Mouse (Mus musculus): ENCODE data around the gene Pou6f1. TPM values are rescaled to one million over a fixed set of nuclear protein-coding genes. Genes with fewer than 3 reads are reported as not detected.
A peak's percentile ranks its signal among the peaks of the same experiment; 100 is the strongest.
"Not testable (repeated sequence)": the region's sequence is repeated elsewhere in the genome, so short reads cannot be mapped to it uniquely, and the experiment has no call there.

Pou6f1 gene
- polyA plus RNA-seq (2012; rRNA removed), result 14.4 and 23.0 TPM in 2 replicates

DNA sequence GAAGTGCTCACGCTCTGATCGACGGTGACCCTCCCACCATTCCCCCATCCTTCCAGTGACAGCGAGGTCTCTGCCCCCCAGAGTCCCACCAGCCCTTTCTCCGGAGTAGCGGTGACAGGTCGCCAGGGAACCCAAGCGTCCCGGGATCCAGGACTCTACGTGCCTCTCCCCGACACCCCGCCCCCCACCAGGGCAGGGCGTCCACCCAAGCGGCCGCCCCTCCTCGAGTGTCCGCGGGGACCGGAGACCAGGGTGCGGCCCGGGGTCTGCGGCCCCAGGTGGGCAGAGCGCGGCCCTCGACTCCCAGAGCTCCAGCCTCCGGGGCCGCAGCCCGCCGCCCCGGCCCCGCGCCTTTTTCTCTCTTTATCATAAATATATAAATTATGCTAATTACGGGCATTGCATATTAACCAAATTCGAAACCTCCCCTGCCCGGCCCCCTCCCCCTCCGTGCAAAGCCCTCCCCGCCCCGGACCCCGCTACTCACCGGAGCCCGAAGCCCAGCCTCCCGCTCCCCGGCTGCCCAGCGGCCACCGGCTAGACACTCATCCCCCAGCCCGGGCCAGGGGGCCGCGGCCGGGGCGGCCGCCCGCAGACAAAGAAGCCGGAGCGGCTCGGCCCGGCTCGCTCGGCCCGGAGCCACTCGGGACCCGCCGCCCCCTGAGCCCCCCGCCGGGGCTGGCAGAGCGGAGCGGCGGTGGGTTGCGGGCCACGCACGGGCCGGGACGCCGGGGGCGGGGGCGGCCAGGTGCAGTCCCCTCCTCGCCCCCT is at the start of gene Pou6f1:
Gene Pou6f1 (minus strand): TSS at position 709 of the 771 bp plus-strand sequence.
- DNase-seq (ENCODE audit: low spot score), result peak; percentile 45

DNA sequence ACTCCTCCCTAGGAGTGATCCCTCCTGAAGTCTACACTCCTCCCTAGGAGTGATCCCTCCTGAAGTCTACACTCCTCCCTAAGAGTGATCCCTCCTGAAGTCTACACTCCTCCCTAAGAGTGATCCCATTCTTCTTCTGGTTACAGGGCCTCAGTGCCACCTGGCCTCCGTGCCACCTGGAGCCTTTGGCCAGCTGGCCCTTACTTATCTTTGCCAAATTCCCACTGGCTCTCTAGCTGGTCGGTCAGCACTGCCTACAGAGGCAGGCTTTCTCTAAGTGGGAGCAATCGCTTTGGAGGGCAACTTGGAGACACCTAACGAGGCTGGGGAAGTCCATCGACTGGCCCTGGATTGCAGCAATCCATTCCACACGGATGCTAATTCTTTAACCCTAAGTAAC is 46.4 kb upstream of the Pou6f1 start:
- no peak for DNase-seq (ENCODE audit: low spot score)

DNA sequence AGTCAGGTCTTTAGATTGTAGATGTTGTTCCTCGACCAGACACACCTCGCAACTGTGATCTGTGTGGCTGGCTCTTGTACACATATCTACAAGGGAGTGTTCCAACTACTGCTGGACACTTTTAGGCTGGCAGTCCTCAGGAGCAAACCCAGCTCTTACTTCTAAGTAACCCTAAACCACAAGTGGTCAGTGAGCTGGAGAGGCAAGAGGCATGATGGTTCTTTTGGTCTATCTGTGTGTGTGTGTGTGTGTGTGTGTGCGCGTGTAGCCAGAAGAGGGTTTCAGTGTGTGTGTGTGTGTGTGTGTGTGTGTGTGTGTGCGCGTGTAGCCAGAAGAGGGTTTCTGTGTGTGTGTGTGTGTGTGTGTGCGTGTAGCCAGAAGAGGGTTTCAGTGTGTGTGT is 42.7 kb upstream of the Pou6f1 start:
- no peak for DNase-seq (ENCODE audit: low spot score)

DNA sequence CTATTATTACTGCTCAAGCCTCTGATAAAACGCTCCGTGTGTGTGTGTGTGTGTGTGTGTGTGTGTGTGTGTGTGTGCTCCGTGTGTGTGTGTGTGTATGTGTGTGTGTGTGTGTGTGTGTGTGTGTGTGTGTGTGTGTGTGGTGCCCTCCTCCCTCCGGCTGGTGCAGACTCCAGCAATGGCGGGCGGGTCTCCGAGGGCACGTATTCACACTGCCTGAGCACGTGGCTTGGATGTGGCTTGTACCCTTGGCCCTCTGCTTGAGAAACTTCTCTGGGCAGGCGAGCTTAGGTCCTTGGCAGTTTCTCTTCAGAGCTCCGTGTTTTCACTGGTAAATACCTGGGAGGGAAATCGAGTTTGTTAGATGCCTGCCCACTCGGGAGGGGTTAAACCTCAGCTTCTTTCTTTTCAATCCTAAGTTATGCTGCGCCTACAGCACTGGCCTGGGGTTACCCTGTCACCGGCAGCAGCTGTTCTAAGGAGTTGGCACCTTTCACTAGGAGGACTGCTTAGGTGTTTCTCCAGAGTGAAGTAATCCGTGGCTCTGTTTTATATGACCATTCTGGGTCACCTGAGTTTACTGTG is 41.5 kb upstream of the Pou6f1 start:
- DNase-seq (ENCODE audit: low spot score), result no peak

DNA sequence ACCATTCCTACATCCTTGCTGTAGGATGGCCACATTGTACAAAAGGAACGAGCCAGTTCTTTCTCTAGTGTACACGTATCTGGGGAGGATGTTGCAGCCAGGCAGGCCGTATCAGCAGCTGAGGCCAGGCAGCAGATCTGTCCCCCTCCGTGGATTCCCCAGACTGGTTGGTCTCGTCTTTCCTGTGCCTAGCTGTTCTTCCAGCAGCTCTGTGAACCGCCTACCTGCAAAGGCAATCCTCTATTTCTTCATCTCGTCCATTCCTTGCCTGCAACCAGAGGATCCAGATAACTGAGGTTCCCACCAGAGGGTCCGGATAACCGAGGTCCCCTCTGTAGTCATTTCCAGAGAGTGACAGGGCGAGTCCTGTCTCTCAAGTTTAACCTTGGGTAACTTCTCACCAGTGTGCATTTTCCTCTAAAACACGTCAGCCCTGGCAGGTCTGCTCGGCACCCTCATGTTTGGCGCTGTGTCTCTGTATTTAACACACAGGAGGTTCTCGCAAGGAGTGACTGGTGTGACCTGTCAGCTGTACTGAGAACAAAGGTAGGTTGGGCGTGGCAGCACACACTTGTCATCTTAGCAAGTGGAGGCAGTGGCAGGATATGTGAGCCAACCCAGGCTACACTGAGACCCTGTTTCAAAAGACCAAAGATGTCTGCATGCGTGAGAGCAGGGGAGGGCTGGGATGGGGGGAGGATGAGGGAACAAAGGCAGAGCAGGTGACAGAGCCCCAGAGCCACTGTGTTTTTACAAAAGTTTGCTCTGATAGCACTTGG is 40.4 kb upstream of the Pou6f1 start:
- no peak for DNase-seq (ENCODE audit: low spot score)

DNA sequence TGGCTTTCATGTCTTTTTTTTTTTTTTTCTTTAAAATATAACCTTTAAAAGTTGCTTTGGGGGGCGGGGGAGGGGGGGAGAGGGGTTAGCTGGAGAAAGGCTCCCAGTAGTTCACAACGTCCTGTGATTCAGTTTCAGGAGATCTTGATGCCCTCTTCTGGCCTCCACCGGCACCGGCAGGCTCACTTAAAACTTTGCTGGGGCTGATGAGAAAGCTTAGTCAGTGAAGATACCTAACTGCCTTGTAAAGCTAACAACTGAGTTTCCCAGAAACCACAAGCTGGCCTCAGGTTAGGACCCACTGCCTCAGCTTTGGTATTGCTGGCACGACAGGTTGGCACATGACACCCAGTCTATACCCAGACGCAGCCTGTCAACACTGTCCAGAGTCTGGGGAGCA is 37.9 kb upstream of the Pou6f1 start:
- DNase-seq (ENCODE audit: low spot score), result no peak

DNA sequence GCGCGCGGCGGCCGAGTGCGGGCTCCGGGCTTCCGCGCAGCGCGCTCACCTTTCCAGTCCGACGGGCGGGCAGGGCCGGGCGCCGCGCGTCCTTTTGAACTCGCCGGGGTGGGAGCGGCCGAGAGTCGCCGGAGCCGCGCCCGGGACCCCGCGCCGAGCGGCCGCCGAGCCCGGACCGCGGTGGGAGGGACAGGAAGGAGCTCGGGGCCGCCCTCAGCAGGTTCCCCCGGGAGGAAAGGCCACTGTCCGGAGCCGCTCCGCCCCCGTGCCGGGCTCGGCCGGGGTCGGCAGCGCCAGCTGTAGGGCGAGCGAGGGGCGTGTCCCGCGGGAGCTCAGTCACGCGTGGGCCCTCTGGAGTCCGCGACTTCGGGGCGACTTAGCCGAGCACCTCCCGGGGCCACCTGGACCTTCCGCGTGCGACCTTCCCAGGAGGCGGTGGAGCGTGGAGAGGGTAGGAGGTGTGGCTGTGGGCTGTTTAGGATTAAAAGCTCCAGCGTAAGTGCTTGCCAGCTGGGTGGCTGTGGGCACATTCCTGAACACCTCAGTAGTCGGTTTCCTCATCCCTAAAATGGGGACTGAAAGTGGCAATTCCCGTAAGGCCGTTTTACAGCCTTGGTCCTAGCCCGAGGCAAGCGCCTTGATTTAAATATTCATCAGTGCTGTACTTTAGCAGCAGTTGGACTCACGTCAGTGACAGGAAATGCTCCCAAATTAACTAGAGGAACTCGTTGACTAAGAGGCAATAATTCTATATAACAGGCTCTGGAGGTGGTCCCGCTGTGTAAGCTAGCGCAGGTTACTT is 37.1 kb upstream of the Pou6f1 start, which contains the start of gene Smagp:
Gene Smagp (minus strand): TSS at position 241 of the 802 bp plus-strand sequence.
- peak; percentile 67 for DNase-seq (ENCODE audit: low spot score)

DNA sequence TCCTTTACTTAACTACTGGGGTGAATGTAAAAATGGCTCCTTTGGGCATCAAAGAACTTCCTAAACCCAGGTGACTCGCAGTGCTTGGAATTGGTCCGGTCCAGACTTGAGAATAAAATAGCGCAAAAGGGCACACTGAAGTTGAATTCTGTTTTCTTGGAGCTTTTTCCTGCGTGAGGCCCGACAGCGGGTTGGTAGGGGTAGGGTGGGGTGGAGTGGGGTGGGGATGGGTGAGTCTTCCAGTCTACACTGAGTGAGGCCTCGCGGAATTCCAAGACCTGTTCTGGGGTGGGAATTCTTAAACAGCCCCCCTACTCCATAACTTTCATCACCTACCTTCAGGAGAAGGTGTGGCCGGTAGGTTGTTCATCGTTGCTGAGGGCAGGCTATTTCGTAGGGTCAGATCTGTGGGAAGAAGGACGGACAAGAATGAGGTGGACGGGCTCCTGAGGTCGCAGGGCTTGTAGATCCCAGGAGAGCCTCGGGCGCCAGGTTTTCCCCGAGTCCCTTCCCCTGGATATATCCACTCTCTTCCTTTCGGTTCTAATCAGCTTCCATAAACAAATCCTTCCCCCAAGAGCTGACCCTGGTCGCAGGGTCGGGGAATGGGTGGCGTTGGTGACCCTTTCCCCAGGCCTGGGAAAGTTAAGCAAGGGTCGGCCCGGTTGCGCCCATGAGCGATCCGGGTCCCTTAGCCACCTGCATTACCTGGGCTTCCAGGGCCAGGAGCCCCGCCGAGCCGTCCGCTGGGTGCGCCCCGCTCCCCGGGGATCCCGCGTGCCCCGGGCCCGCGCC is 36.3 kb upstream of the Pou6f1 start:
- DNase-seq (ENCODE audit: low spot score), result no peak

DNA sequence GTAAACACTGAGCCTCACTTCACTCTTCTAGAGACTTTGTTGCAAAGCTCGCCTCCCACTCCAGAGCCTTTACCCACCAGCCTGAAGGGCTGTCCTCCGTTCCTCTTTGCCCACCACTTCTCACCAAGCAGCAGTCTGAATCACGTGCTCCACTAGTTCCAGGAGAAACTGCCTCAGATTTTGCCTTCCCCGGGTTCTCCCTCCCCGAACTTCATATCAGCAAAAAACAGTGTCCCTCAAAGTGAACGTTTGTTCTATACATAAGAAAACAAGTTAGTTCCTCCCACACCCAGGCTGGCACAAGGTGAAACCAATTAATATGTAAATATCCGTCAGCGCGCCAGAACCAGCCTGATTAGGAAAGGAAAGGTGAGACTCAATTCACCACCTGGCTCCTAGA is 35.5 kb upstream of the Pou6f1 start:
- no peak for DNase-seq (ENCODE audit: low spot score)

DNA sequence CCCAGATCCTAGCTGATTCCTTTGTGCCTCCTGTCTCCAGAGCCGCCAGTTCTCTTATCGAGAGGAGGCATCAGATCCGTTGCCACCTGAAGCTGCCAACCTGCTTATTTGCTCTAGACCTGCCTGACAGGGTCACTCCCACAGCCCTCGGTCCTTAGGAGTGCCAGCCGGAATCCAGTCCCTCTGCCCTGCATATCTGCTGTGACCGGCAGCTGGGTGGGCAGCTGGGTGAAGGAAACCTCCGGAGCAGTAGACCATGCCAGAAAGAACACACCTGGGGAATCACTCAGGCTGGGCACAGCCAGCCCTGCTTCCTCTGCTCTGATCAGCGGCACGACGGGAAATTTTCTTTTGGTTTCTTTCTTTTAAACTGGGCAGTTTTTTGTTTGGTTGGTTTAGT is 33.6 kb upstream of the Pou6f1 start:
- no peak for DNase-seq (ENCODE audit: low spot score)

DNA sequence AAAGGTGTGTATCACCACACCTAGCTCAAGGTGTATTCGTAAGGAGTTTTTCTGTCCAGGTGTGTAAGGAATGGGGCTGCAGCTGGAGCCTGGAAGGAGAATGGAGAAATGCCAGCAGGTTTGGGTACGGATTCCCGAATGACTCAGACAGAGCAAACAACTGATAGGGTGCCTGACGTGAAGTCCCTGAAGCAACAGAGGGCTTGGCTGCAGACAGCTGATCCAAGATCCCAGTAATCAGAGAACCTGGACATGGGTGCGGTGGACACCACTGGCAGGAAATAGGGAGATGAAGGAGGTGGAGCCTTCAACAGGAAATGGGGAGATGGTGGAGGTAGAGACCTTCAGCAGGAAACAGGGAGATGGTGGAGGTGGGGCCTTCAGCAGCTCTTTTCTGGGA is 32.5 kb upstream of the Pou6f1 start:
- DNase-seq (ENCODE audit: low spot score), result no peak

DNA sequence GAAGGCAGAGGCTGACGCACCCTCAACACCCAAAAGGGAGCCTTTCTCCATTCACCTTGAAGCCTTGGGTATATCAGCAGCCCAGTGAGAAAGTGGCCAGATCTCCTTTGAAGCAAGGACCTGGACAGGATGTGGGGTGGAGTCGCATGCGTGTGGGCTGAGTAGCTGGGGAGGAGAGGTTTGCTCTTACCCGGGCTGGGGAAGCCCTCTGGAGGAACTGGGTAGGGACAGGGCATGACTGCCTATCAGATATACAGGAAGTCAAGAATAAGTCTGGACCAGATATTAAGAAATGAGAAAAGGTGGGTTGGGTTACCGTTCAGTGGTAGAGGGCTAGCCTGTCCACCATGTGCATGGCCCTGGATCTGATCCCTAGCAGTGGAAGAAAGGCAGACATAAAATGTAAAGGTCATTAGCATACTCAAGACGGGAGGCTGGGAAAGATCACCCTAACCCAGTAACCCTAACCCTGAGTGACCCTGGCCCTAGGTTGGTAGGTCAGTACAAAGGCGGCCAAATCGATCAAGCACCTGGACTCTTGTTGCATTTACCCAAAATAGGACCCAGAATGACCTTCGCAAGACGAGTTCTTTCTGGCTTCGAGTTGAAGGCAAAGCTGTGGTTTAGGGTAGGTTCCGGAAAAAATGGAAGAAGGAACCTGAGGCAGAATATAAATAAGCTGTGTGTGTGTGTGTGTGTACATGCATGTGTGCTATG is 31.8 kb upstream of the Pou6f1 start:
- DNase-seq (ENCODE audit: low spot score), result no peak

DNA sequence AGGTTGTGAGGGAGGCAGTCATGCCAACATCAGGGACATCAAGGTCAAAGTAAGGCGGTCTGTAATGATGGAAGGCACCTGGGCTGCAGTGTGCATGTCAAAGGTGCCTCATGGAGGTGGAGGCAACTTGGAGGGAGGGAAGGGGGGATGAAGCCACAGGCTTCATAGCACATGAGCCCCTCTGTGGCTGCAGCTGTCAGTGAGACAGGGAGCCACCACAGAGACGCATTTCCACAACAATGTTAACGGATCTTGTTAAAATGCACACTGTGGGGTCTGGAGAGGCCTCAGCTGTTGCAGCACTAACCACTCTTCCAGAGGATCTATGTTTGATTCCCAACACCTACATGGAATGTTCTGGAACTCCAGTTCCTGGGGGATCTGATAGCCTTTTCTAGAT is 30.3 kb upstream of the Pou6f1 start:
- no peak for DNase-seq (ENCODE audit: low spot score)

DNA sequence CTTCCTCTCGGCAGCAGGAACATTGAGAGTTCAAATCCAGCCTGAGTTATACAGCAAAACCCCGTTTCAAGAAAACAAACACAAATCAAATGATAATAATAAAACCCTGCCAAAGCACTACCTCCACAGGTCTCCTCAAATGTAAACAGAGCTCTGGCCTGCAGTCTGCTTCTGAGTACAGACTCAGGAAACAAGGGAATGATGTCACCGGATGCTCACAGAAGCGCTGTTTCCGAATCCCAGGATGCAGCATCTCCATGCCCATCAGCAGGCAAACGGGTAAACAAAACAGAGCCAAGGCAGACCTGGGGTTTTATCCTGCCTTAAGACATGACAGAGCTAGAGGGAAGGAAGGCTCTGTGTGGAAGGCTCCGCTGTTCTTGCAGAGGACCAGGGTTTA is 29.0 kb upstream of the Pou6f1 start:
- DNase-seq (ENCODE audit: low spot score), result no peak

DNA sequence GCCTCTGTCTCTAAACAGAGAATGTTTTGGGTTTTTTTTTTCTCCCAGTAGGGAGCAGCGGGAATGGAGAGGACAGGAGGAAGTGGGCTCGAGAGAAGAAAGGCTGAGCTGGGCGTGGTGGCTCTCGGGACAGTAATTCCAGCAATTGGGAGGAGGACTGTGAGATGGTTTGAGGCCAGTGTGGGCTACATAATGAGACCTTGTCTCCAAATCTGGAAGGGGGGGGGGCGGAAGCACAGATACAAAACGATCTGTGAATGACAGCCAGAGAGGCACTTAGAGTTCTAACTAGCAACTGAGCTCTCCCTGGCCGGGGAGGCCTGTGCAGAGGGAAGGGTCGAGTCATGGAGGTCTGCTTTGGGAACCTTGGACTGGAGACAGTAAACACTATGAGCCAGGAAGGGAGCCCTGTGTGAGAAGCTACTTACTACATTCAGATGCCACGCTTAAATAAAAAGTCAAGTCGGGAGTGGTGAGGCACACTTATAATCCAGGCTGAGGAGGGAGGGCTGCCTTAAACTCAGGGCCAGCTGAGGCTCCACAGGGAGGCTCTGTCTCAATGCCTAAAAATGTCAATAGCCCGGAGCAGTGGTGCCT is 28.1 kb upstream of the Pou6f1 start:
- DNase-seq (ENCODE audit: low spot score), result no peak

DNA sequence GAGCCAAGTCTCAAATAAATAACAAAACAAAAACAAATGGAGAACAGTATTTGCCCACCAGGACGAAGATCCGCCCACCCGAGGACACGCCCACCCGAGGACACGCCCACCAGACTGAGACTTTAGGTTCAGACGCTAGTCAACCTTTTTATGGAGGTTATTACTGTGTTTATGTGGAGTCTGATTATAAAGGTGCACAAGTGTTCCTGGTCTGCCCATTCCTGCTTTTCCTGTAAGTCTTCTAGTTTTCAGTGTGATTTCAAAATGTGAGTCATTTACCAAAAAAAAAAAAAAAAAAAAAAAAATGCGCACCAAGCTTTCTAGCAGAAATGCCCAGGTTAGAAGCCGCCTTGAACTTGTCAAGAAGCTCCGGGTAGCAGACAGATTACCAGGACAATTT is 27.5 kb upstream of the Pou6f1 start:
- DNase-seq (ENCODE audit: low spot score), result no peak

DNA sequence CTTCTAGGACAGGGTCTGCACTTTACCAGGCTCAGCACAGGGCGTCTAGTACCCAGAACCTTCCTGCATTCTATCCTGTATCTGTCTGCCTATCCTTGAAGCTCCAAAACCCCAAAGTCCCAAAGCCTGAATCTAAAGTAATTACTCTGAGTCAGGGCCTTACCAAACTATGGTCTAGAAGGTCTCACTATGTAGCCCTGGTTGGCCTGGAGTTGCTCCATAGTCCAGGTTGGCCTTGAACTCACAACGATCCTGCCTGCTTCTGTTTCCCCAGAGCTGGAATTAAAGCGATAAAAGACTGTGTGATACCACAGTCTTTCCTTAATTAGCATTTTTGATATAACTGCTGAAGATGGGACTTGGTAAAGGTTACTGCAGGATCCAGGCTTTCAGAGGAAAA is 24.7 kb upstream of the Pou6f1 start:
- DNase-seq (ENCODE audit: low spot score), result no peak

DNA sequence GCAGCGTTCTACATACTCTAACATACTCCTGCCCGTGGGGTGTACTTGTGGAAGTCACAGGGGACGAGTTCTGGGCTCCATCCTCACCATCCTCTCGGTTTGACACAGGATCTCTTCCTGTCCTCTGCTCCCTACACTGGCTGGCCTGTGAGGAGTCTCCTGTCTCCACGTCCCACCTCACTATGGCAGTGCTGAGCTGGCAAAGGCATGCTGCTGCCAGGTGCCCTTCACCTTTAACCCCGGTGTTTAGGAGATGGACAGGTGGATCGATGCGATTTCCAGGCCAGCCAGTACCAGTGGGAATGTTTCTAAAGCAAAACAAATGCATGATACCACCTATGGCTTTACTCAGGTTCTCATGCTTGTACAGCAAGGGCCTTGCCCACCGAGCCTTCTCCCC is 24.0 kb upstream of the Pou6f1 start:
- no peak for DNase-seq (ENCODE audit: low spot score)

DNA sequence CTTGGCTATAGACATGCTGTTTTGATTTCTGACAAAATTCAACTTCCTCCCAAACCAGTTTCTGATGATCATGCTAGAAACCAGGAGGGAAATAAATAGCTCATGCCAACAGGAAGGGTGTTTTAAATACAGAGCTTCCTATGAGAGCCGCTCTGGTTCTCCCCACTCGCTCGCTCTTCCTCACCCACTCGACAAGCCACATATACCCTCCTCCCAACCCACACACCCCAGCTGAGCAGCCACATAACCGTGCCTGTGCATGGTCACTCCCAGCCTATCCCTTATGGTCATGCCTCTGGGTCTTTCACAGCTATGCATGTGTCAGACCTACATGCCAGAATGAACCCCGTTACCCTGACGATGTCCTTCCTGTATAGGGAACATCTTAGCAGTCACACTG is 22.4 kb upstream of the Pou6f1 start:
- DNase-seq (ENCODE audit: low spot score), result no peak

DNA sequence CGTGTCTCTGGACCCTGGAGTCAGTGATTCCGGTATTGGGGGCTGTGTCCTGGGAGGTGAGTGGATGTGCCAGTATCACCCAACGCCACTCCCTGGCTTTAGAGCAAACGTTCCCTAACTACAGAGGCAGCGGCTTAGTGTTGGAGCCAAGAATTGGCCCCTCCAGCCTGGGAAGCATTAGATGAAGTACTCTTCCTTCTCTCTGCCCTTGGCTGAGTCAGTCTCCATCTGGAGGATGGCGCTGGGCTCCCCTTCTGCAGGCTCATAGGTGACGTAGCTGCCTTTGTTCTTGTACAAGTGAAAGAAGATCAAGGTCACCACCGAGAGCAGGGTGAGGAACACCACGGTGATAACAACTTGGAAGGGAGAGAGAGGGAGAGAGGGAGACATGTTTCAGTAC is 21.9 kb upstream of the Pou6f1 start:
- not testable (repeated sequence) for DNase-seq (ENCODE audit: low spot score)

Data from urinary bladder, adult 2 months (tissue).